Mouse (Mus musculus): ENCODE measurements around the gene Gramd2.

Gramd2 gene

DNA sequence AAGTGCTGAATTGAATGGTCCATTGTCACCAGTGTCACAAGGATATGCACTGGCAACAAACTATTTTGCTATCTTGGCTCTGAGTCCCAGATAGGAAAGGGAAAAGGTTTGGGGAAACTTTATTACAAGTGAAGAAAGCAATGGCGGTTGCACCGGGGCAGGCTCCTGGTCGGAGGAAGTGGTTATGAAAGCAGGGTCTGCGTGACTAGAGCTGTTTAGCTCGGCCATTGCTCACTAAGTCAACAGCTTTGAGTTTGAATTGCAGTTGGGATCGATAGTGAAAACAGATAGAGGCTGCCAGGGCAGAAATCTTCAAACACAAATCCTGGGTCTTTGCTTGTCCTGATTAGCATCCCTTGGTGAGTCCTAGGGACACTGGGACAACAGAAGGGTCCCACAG is 12.0 kb upstream of the Gramd2 start:
- no peak for DNase-seq (ENCODE audit: low read depth, low spot score)

DNA sequence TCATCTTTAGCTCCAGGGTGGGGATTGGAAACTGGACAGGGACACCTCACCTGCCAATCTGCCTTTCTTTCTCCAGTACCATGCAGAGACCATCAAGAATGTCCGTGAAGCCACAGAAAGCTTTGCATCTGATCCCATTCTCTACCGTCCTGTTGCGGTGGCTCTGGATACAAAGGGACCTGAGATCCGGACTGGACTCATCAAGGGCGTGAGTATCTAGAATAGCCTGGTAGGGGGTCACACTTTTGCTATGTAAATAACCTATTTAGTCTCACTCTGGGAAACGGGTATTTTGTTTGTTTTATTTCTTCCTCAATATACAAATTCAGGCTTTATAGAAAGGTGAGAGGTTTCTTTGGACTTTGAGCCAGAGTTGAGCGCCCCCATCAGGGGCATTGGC is 11.5 kb upstream of the Gramd2 start:
- DNase-seq (ENCODE audit: low read depth, low spot score) = no peak

DNA sequence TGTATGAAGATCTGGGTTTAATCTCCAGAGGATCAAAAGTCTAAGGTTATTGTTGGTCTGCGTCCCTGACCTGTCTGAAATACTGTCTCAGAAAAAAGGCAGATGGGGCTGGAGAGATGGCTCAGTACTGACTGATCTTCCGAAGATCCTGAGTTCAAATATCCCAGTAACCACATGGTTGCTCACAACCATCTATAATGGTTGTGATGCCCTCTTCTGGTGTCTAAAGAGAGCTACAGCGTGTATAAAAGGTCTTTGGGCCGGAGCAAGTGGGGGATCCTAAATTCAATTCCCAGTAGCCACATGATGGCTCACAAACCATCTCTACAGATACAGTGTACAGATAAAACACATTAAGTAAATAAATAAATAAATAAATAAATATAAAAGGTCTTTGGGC is 10.8 kb upstream of the Gramd2 start:
- no peak for DNase-seq (ENCODE audit: low read depth, low spot score)

DNA sequence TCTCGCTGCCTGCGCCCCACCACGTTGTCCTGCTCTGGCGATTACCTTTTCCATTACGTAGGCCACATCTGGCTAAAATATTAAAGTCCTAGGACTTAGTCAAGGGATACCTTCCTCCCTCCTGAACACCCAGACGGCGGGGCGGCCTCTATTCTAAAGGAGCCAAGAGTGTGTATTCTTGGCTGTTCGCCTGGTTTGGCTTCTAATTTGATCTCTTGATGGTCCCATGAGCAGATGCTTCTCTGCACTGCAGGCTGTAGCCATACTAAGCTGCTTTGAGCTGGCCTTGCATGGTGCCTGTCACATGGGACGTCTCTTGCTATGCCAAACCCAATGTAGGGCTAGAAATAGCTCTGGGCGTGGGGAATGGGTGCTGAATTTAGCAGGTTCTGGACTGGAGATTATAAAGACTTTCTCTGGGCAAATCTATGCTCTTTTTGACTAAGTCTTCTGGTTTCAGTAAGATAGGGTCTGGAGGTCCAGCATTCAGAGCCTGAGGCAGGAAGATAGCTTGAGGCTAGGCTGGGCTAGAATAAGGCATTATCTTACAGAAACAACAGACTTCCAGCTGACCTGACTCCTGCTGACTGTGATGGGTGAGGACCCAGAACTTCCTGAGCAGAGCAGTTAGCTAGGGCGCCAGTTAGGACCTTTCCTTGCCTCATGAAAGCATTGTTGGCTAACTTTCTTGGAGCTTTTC is 7.6 kb upstream of the Gramd2 start:
- peak; percentile 84 for DNase-seq (ENCODE audit: low read depth, low spot score)

DNA sequence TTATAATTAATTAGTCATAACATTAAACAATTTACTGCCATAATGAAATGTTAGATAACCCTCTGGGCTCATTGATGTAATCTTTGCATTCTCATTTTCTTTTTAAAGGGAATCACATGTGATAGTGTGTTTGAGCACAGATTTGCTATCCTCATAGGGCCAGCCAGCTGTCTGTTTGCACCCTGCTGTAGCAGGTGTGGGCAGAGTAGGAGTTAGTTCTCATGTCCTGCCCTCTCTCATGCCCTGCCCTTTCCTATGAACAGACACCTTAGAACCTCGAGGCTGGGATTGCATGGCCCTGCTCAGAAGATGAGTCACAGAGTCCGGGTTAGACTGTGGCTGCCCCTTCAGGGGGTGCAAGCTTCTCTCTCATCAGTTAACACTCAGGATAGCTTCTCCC is 6.5 kb upstream of the Gramd2 start:
- no peak for DNase-seq (ENCODE audit: low read depth, low spot score)

DNA sequence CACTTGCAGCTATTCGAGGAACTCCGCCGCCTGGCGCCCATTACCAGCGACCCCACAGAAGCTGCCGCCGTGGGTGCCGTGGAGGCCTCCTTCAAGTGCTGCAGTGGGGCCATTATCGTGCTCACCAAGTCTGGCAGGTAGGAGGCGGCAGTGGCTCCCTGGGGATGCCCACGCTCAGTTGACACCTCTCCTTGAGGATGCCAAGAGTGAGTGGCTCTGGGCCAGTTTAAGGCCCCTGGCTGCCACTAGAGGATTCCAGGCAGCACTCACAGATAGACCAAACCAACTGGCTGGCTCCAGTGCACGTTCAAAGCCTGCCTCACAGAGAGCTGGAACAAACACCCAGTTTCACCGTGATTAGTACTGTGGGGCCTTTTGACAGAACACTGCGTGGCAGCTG is 4.3 kb upstream of the Gramd2 start:
- DNase-seq (ENCODE audit: low read depth, low spot score) = peak; percentile 71

DNA sequence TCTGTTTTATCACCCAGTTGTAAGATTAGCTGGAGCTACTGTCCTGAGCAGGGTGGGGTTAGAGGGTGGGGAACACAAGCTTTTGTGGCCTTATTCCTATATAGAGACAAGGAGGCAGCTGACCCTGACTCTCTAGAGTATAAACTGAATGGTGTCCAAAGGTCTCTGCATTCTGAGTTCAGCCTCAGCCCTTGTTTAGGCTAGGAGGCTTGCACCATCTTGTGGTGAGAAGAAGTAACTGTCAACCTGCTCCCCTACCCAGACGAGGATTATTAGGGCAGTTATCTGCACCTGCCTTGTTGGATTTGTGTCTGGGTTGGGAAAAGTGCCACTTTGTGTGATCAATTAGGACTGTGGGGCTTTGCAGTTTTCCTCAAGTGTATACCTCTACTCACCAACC is 1.6 kb upstream of the Gramd2 start:
- DNase-seq (ENCODE audit: low read depth, low spot score) = peak; percentile 79

DNA sequence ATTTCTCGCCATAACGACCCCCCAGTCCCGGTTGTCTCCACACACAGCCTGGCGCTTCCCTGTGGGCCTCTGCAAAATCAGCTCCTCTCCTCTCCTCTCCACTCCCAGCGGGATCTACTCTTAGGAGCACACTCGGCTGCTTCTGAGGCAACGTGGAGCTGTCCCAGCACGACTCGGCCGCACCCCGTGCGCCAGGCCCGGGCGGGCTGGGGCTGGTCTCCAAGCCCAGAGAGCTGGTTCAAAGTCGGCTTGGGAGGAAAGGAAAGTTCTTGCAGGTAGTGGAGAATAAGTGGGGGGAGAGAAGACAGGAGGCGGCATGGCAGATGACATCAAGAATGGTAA is 561 bp downstream of the Gramd2 start:
- DNase-seq (ENCODE audit: low read depth, low spot score) = no peak

DNA sequence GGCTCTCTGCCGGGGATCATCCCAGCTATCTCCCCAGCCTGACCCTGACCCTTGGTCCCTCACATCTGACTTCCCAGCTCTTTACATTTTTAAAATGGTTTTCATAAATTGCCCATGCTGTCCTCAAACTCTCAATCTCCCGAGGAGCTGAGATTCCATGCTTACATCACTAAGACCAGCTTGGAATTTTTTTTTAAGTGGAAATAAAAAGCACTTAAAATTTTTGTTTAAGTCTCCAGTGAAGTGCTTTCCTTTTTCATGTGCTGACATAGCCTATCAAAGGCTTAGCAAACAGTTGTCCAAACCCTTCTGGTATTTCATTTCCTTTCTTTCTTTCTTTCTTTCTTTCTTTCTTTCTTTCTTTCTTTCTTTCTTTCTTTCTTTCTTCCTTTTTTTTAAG is 4.1 kb downstream of the Gramd2 start:
- no peak for DNase-seq (ENCODE audit: low read depth, low spot score)

DNA sequence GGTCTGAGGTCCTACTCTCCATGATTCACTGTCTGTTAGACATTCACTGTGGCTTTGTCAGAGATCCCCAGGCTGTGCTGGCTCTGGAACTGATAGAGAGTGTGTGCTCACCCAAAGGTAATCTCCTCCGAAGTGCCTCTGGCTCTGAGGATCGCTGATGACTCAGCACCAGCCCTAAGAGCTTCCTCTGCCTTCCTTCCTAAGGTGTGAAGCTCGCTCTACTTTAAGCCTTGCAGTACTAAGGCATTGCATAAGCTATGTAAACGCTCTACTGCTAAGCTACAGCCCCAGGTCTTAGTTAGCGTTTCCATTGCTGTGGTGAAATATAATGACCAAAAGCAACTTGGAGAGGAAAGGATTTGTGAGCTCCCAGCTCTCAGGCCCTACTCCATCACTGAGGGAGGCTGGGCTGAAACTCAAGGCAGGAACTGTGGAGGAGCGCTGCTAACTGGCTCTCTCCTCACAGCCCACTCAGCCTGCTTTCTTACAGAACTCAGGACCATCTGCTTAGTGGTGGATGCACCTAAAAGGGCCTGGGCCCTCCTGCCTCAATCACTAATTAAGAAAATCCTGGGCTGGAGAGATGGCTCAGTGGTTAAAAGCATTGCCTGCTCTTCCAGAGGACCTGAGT is 7.6 kb downstream of the Gramd2 start:
- peak; percentile 94 for DNase-seq (ENCODE audit: low read depth, low spot score)

DNA sequence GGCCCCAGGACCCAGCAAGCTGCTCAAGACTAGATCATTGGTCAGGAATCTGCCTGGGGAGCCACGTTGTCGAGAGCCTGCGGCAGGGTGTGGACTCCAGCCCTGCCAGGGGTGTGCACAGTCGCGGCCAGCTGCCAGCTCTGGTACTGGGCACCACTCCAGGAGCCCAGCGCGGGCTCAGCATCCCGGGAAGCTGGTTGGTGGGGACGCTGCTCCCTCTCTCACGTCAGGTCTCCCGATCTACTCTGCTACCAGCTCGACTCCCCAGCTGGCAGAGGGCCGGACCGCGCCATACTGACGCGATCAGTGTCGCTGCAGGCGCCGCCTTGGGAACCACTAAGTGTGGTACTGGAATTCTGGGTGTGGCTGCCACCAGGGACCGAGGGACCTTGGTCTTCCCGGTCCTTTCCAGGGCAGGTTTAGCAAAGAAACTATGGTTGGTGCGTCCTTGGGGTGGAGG is 11.7 kb downstream of the Gramd2 start:
- DNase-seq (ENCODE audit: low read depth, low spot score) = peak; percentile 90

DNA sequence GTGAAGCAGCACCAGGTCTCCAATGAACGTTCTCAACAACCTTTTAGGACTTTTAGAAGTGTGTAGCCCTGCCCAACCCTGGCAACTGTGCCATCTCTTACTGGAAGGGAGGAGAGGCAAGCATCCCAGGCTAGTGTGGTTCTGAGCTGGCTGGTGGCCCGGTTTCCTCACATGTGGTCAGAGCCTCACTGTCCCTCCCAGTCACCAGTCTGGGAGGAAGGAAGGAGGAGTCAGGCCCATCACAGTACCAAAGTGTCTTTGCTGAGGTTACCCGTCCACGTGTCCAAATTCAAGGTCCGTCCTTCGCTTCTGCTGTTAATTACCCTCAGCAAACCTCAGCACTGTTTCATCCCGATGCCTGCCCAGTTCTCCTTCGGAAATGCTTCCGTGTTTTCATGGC is 12.2 kb downstream of the Gramd2 start:
- peak; percentile 82 for DNase-seq (ENCODE audit: low read depth, low spot score)

DNA sequence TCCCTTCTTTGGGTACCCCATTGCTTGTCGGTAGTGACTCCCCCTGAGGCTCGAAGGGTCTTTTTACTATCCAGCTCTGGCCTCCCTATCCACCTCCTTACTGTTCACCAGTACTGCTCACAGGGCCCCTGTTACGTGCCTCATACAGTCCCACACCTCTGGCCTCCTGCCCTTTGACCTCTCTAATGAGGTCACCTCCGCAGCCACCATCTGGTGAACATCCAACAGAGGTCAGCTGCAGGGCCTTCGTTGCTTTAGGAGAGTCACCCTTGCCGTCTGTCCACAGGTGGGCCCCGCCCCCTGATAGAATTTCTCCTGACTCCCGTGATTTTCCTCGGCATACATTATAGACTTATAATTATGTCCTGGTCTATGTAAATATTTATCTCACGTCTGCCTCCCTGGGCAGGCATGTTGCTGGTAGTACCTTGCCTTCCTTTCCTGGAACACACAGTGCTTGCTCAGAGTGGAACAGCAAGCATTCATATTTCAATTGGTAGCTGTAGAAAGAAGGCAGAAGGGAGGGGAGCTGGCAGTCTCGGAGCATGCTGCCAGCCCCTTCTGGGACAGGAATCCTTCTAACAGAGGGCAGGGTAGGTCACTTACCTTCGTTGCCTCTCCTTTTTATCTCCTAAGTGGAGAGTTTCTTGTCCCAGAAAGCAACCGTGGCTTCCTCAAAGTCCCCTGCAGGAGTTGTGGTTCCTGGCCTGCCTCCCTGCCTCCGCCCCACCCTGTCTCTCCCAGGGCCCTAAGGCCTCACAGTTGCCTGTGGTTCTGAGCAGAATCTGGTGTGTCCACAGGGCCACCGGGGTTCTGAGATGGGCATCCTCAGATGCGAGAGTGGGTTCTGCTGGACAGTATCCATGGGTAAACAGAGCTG is 14.9 kb downstream of the Gramd2 start:
- no peak for DNase-seq (ENCODE audit: low read depth, low spot score)

DNA sequence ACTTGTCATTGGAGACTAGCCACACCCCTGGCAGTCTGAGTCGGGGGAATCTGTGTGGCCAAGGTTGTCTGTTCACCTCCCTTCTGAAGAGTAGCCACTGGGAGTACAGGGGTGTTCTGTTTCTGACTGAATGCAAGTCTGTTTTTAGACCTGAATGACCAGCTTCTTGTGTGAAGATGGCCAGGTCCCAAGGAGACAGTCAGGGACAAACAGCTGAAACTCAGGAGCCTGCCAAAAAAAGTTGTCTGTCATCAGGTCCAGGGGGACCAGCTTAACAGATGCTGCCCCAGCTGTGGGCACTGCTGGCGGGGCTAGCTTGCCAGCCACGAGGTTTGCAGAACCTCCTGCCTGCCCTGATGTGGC is 15.5 kb downstream of the Gramd2 start:
- DNase-seq (ENCODE audit: low read depth, low spot score) = peak; percentile 43

DNA sequence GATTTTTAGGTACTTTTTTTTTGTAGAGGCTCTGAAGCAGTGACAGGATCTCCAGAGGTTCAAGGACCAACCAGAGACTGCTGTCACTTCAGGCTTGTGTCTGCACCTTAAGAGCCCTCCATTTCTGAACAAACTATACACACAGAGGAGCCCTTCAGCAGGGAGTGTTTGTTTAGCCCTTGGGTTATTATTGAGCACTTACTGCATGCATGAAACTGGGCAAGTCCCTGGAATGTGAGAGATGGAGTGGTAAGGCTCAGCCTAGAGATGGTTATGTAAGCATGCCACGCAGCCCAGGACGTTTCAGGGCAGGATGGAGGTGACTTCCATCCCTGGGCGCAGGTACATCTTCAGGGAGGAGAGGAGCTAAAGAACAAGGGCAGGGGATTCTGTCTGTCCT is 16.4 kb downstream of the Gramd2 start:
- no peak for DNase-seq (ENCODE audit: low read depth, low spot score)

DNA sequence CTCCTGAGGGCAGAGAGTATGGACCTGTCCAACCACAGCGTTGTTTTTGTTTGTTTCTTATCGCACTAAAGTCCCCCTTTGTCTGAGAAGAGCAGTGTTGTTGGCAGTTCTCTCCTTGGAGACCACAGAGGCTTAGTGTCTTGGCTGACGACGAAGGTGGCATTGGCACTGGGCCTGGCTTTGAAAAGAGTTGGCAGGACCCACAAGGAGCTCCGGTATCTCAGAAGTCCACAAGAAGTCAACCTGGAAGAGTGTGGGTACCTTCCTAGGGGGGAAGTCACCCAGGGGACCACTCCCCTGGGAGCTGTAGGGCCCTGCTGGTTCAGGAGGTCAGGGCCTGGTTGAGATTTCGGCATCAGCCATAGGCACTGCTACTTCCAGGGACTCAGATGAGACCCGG is 21.1 kb downstream of the Gramd2 start:
- DNase-seq (ENCODE audit: low read depth, low spot score) = no peak

DNA sequence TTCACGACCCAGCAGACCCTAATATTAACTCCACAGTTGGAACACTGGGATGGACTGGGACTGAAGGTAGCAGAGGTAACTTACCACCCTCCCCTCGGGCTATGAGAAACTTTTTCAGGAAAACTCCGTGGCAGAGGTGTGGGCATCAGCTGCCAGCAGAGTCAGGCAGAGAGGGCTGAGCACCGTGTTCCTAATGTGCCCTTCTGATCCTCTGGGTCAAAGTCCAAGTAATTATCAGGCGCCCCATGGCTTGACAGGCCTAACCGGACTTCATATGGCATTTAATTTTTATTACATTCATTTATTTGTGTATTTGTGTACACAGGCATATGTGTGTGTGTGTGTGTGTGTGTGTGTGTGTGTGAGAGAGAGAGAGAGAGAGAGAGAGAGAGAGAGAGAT is 23.2 kb downstream of the Gramd2 start:
- no peak for DNase-seq (ENCODE audit: low read depth, low spot score)

DNA sequence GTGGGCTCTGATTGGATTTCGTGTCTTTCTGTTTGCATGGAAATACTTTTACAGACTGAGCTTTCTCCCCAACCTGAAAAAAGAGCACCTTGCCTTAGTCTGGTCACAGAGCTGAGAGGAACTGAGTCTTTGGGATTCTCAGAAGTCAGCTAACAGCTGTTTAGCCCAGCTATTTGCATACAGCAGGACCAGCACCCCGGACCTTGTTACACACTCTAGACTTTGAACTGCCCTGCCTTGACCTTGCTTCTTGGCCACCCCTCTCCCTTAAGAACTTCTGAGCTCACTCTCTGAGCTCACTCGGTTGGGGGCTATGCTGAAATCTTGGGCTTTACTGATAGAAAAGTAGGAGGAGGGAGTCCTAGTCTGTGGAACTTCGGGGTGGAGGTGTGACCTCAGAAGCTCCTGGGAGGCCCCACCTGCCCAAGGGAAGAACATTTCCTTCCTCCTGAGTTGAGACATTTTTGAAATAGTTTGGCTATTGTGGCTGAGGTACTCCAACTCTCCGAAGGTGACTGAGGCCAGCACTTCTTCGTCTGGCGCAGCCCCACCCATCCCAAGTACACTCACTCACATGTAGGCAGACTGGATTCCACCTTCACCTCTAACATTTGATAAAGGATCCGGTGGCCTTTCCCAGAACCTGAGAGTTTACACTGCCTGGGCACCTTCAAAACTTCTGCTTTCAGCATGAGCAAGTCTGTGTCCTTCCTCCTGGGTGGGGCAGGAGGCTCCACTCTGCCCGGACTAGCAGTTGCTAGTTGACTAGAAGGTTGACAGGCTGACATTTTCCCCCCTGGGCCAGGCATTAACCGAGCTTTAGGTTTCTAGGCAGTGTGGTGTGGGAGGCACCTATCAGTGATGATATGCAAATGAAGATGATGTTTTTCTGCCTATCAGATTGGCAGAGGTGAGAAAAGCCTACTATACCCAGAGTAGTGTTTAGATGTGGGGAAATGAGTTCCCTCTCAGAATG is 27.2 kb downstream of the Gramd2 start:
- no peak for DNase-seq (ENCODE audit: low read depth, low spot score)

DNA sequence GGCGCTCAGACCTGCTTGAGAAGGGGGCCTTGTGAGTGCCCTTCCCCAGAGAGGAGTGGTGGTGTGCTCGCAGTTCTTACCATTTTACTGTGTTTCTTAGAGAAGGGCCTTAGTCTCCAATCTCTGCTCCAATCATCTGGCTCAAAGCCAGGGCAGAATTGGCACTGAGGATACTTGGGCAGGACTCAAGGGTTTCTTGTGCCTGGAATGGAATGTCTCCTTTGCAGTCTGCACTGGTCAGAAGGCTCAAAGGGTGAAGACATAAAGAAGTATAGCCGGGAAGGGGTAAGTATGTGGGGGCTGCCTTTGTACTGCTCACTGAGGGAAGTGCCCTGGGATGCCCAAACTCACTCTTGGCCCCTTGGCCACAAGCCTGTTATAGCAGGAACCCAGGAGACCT is 29.3 kb downstream of the Gramd2 start:
- no peak for DNase-seq (ENCODE audit: low read depth, low spot score)

DNA sequence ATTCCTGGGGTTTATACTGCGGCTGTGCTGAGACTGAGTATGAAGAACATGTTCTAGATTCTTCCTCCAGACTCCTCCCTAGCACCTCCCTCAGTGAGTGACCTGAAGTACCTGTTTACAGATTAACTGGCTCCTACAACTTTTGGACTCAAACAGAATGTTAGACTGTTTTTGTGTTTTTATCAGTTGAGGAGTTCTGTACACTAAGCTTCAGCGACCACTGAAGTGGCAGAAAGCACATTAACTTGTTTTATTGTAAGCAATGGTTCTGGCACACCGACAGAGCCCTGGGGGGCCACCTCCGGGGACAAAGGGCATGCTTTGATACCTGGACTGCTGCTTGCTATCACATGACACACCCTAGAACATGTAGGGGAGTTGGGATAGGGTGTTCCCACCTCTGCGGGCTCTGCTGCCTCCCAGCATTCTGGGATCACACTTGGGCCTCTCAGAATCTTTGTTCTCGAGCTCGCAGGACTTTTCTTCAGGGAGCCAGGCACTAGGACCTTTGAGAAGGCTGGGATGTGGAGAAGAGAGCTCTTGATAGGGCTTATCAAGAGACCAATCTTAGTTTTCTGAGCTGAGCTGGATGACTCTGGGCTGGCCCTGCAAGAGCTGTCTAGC is 36.4 kb downstream of the Gramd2 start:
- DNase-seq (ENCODE audit: low read depth, low spot score) = no peak

DNA sequence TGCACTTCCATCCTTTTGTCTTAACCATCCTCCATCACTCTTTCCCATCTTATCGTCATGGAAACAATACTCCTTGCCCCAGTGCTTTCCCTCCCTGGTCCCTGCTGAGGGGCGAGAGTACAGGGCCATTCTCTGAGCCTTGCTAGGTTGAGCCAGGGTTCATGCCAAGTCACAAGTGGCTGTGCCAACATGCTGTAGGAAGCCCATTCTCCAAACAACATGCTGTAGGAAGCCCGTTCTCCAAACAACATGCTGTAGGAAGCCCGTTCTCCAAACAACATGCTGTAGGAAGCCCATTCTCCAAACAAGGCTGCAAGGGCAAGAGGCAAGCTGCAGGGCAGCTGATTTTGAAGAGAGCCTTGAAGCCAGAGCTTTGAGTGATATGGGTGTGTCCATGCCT is 38.3 kb downstream of the Gramd2 start:
- no peak for DNase-seq (ENCODE audit: low read depth, low spot score)

All from brain, adult 2 months (tissue).